Mouse (Mus musculus) large intestine, adult 2 months (tissue): ENCODE measurements around the gene Psat1. TPM values are rescaled to one million over a fixed set of nuclear protein-coding genes. Genes with fewer than 3 reads are reported as not detected.

Experiments used
- DNase-seq: peaks from one replicate; pipeline ENCODE4 v3.0.0-alpha.2; 2012; ENCODE audit warnings: low read depth, low spot score
- WGBS: fragments of 180-500 bp; shearing (Covaris S2); methylation state at CpG from one replicate; pipeline ENCODE4 v1.1.7; 2018; 5-methylcytosine and 5-hydroxymethylcytosine counted together
- polyA plus RNA-seq: library from polyadenylated mRNA; depleted of rRNA; stranded (reverse); fragments of >200 nt; gene quantifications from 2 replicates; pipeline ENCODE4 v1.2.3, GENCODE M21; 2012

The Psat1 gene
- polyA plus RNA-seq, 1 experiment, result 10.9 TPM

DNA sequence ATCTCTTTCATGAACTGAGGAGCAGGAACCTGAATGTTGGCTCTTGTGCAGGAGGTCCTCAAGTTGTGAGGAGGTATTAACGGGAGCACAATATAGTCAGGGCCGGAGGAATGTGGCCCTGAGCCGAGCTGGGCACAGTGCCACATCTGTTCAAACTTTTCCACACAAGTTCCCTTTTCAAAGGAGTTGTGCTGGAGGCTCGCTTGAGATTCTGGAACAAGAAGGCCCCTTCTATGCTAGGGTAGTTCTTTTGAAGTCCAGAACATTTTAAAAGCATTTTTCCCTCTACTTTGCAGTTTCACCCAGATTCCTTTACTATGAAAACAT is 21.5 kb downstream of the Psat1 start:
- DNase-seq, result no peak
- 12% methylated on average over 4 of the region's 4 CpGs for WGBS

DNA sequence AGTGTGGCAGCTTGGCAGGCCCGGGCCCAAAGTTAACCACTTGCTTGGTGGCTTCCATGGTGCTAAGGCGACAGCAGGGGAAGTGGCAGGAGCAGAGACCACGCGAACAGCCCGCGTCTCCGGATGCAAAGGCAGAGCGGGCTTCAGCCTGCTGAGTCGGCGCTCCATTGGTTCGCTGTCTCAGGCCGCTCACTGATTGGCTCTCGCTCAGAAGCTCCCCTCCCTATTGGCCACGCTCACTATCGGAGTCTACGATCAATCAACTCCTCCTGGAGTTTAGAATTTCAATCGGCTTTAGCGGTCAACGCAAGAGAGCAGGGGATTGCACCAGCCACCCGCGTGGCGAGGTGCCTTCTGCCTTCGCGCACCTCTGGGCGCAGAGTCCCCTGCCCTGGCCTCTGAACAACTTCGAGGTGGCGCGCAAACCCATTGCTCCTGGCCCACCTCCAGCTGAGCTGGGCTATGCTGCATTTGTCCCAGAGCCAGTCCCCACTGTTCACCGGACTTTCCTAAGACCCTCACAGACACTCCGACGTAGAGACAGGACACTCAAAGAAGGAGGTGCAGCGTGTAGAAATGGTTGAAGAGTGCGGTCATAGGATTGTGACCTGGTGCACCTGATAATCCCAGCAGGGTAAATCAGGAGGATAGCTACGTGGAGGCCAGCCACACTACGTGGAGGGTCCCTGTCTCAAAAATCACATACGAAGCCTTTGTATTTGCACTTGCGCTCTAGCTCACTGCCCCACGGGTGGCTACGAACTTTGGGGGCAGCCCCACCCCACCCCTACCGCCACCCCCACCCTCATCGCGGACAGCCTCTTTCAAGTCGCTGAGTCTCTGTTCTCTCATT is 22.0 kb downstream of the Psat1 start:
- 3% methylated on average over 43 of the region's 43 CpGs for WGBS
- DNase-seq, result no peak

DNA sequence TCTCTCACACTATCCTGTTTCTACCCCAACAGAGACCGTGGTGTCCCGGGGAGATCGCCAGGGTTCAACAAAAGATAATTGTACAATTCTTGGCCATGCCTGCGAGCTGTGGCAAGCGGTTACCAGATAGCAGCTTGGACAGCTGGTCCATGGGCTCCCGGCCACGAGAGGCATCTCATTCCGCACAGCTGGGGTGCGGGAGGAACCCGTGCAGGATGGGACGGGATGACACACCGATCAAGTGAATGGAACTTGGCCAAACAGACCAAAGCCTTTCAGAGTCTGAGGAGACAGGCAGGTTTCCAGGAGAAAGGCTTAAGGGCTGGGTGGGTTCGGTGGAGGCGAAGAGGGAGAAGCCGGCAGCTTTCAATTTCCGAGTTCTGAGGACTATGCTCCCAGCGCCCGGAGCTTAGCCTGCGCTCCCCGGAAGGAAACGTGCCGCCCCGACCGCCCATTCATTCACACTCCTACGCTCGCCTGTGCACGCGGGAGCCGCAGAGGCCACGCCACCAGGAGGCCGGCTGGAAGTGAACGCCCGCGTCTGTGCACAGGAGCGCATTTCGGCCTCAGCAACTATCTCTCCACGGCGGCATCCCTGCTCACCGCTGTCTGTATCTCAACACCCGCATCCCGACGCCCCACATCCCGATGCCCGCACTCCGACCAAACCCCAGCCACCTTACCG is 22.8 kb downstream of the Psat1 start:
- under 1% methylated on average over 46 of the region's 46 CpGs for WGBS
- DNase-seq, result no peak

DNA sequence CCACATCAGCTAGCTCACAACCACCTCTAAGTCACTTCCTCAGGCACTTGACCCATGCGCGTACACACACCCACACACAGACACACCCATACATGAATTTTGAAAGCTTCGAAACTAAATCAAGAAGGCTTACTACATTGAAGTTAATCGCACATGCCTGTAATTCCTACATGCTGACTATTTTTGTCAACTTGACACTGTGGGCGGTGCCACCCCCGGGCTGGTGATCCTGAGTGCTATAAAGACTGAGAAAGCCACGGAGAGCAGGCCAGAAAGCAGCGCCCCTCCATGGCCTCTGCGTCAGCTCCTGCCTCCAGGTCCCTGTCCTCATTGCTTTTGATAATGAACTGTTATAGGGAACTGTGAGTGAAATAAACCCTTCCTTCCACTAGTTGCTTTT is 23.7 kb downstream of the Psat1 start:
- 15% methylated on average over 9 of the region's 9 CpGs for WGBS
- no peak for DNase-seq

DNA sequence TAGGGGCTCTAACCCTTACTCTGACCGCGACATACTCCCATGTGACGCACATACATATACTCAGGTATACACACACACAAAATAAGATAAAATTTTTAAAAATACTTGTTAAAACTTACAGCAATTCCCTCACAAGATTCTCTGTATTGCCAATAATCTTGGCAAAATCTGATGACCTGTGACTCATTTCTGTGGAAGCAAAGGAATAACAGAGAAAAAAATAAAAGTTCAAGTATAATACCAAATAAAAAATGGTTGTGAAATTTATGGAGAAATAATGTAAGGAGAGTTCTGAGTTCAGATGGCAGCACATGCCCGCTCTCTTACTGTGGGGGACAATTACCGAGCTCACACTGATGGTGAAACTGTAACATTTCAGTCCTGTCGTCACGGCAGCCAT is 27.8 kb downstream of the Psat1 start:
- no peak for DNase-seq
- WGBS, result 95% methylated on average over 7 of the region's 7 CpGs

DNA sequence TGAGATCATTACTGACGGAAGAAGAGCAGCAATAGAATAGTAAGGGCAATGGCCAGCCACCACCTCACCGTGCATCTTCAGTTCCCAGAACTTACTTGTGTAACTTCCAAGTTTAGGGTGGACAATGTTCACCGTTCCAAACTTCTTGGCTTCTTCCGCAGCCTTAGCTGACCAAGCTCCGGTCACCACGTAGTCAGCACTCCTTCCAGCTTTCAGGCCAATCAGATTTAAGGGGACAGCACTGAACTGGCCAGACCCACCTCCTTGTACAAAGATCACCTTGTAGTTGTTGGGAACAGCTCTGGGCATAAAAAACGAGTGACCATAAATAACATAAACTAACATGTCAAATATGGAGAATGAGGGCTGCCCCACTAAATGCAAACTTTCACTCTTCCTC is 29.0 kb downstream of the Psat1 start:
- DNase-seq, result no peak
- 87% methylated on average over 7 of the region's 7 CpGs for WGBS

DNA sequence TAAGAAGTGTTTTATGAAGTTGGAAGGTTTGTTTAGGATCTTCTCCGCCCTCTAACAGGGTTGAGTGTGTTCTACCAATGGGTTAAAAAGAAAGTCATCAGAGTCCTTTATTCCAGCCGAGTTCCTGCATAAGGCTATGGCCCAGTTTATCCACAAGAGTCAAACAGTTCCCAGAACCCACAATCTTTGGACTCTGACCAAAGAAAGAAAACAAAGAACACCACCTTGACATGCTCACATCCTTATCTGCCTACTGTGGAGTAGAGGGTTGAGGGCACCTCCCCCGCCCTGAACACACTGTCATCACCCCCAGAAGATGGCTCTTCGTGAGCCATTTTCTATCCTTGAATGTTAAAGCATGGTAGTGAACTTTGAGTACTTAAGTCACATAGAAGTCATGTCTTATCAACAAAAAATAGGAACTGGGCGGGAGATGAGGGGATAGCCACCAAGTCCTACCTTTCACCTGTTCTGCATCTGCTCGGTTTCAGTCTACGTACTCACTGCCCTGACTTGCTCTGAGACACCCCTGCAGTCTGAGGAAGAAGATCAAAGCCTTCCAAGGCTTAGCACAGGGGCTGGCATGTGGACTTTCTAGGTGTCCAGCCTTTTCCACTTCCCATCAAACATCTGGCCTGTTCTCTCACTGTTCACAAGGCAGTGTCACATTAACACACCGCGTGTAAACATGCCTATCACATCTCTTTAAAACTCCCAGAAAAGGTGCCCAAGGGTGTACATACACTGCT is 33.7 kb downstream of the Psat1 start:
- no peak for DNase-seq
- 88% methylated on average over 9 of the region's 9 CpGs for WGBS

DNA sequence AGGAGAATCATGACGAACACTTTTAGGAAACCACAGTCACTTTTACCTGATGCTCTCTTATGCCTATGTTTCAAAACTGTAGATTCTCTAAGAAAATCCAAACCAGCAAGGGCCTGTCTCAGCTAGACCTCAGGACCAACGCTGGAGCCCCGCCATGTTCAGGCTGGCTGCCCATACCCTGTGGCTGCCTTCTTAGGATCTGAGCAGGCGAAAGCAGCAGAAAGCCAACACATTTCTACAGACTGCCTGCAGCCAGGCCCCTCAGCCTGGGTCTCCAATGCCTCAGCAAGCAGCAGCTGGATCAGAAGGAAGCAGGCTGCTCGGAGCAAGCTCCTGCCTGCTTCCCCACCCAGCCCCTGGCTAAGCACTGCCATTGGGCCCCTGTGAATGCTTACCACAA is 35.7 kb downstream of the Psat1 start:
- no peak for DNase-seq
- 91% methylated on average over 5 of the region's 5 CpGs for WGBS

DNA sequence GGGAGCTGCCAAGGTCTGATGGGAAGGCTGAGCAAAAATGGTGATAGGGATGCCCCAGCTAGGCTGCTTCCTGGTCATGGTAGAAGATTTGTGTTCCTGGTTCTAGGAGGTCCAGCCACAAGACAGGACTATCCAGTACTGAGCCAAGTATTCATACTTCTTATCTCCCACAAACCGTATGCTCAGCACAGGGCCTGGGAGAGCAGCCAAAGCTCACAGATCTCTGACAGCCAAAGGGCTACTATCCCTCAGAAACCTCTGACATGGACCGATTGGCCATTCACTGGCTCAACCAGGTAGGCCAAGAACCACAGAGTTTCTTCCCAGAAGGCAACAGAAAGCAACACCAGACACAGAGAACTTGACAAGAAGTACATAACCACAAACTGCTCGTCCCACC is 36.1 kb downstream of the Psat1 start:
- 65% methylated on average over 3 of the region's 3 CpGs for WGBS
- DNase-seq, result no peak

DNA sequence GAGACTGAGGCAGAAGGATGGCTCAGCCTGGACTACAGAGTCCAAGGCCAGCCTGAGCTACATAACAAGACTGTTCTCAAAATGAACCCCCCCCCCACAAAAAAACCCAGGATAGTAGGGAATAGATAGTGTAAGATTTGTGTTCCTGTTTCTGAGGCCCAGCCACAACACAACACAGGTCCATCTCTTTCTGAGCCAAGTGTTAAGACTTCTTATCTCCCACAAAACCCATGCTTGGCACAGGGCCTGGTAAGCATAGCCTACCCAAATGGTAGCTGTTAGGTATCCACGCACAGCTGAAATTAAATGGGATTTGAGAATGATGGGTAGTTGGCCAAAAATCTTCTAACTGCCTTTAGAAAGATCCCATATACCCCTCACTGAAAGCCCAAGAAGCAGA is 36.6 kb downstream of the Psat1 start:
- 83% methylated on average over 1 of the region's 1 CpGs for WGBS
- DNase-seq, result no peak

DNA sequence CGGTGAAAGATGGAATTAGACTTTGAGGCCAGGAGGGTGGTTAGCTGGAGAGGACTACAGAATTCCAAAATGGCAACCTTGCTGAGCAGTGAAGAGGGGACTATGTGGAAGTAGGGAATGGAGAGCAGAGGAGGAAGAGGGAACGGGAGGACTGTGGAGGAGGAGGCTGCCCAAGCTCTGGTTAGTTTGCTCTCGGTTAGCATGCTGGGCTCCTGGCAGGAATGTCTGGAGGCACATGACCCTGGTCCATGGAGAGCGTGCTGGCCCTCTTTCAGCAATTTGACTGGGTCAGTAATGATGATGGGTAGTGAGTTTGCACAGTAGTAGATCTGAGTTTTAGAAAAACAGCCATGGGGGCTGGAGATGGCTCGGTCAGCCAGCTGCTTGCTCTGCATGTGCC is 39.1 kb downstream of the Psat1 start:
- DNase-seq, result no peak
- 92% methylated on average over 5 of the region's 5 CpGs for WGBS

DNA sequence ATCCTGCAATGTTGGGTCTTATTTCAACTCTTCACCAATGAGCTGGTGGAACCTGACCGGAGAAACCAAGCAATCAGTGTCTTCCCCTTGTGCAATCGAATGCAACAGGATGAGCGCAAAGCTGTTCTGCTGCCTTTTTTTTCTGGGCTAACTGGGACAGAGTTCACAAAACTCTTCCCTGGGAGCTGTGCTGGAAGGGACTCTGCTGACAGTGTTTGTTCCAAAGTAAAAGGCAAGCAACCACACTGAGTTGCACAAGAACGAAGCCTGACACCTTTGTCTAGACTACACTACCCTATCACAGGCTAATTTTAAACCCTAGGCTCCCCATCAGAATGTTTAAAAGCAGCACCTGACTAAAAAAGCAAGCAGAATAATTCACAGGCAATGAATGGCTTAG is 42.4 kb downstream of the Psat1 start:
- 78% methylated on average over 4 of the region's 4 CpGs for WGBS
- no peak for DNase-seq

DNA sequence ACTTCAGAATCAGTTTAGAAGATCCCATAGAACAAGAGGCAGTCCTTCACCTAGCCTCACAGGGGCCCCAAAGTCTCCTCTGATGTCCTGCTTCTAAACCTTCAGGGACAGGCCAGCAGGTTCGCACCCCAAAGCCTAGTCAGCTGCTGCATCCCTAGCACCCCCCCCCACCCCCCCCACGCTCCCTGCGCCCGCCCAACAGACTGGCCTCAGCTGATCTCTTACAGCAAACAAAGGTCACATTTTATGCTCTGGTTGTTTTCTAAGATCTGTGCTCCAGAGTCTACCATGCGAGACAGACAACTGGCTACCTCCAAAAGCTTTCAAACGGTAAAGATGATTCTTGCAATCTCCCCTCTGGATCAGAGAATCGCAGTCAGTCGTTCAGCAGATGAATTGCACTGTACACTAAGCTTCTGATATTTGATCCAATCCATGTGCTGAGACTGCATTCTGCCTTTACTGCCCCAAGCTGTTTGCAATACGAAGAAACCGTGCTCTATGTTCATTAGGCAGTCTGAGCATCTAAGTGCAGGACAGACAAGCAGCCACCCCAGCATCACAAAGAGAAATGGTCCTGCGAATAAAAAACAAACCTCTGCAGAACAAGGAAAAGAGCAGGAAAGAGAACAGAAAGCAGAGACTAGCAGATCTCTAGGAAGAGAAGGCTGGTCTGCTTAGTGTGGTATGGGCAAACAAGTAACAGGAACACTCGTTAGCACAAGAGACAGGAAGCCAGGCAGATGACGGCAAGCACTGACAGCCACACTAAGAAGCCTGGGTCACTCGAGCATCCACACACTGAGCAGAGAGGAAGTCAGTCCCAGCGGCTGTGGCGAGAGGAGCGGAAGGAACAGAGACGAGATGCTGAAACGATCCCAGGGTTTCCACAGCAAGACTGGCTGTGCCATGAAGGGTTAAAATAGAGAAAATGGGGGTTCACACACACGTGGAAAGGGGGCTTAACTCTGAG is 43.3 kb downstream of the Psat1 start:
- WGBS, result 59% methylated on average over 20 of the region's 20 CpGs
- no peak for DNase-seq

DNA sequence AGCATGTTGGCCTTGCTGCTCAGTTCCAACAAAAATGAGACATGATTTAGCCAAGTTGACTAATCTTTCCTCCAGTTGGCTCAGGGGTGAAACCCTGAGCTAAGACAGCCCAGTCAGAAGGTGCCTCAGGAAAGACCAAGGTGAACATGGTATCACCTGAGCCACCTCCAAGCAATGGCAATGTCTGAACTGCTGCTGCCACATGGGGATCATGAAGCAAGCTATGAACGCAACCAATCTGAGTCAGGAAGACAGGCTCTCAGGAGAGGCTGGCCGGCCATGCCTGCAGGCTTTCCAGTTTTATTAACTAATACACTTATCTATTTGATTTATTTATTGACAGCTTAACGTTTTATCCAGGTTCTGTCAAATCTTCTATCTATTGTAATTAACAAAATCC is 51.5 kb downstream of the Psat1 start:
- 75% methylated on average over 3 of the region's 3 CpGs for WGBS
- no peak for DNase-seq

DNA sequence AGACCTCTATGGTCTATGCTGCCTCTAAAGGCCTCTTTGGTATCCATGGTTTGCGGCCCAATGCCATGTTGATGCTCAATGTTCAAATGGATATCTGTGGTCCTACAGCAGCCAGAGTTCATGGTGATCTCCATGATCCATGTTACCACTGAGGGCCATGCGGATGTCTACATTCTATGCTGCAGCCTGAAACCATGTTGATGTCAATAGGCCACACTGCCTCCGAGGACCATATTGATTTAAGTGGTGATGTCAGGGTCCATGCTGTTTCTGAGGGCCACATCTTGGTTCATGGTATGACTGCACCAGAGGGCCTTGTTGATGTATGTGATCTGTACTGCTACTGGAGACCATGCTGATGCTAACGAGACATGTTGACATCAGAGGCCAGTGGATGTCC is 55.0 kb downstream of the Psat1 start:
- DNase-seq, result no peak
- whole genome bisulfite sequencing, result 90% methylated on average over 4 of the region's 4 CpGs

DNA sequence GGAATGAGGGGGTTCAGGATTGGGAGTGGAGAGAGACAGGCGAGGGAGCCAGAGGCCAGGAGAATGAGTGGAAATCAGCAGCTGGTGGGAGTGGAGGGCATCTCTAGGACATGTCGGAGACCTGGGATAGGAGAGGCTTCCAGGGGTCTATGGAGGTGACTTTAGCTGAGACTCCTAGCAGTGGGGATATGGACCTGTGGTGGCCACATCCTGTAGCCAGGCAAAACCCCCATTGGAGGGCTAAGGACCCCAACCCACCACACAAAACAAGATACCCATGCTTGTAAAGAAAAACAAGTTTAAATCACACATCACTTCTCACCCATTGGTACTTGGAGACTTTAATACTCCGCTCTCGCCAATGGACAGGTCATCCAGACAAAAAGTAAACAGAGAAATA is 58.7 kb downstream of the Psat1 start:
- DNase-seq, result no peak
- WGBS, result 92% methylated on average over 4 of the region's 4 CpGs

DNA sequence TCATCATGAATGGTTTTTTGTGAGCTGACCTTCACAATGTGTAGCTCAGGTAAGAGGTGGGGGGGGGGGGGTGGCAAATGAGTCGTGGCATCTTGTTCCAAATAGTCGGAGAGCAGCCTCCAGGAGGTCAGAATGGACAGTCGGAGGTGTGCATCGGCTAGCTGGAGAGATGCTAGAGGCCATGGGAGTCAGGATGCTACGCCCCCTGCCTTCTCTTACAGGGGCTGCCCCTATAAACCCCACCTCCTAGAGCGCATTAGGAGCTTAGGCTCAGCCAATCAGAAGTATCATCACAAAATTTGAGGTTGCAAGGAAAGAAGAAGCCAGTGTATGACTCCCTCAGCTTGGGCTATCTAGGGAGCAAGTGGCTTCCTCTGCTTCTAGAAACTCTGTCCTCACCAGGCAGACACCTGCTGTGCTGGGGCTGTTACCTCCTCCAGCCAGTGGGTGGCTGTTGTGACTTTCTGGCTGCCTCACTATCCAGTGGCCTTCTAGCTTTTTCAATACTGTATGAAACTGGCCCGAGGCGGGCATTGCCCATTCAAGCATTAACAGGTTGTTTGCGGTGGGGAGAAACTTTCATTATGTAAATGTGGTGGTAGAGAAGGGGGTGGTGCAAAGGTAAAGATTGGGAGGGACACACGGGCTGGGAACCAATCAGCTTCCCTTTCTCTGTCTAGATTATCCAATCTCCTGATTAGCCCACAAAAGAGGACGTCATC is 64.3 kb downstream of the Psat1 start:
- no peak for DNase-seq
- 70% methylated on average over 11 of the region's 11 CpGs for WGBS

DNA sequence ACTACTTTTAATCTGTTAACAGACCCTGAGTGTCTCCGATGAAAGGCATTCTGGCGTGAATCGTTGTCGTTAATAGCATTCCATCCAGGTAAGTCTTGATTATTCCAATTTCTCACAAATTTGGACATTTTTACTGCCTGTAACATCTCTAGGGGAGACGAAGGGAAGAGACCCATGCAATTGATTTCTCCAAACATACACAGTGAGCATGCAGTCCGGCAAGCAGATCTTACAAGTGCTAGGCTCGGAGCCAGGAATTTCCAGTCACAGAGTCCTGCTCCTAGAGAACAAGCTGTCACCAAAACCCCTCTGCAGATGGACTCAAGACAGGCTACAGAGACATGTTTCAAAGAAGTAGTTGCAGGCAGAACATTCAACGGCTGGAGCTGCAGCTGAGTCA is 66.4 kb downstream of the Psat1 start:
- DNase-seq, result no peak
- 53% methylated on average over 8 of the region's 8 CpGs for WGBS

DNA sequence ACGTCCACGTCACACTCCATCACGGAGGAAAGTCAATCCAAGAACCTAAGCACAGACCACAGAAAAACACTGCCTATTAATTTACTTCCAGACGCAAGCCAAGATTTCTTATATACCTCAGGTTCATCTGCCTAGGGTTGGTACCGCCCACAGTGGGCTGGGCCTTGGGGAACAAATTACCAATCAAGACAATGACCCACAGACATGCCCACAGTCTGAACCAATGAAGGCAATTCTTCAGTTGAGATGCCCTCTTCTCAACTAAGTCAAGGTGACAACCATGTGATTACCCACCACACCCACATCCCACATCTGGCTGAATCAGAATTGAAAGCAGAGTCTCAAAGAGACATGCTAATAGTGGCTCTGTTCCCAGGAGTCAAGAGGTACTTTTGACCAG is 67.9 kb downstream of the Psat1 start:
- 95% methylated on average over 5 of the region's 5 CpGs for WGBS
- no peak for DNase-seq
